Mouse (Mus musculus) kidney, adult 2 months (tissue): Measurements from ENCODE around the gene Pcp4.

Experiments used
- CTCF ChIP-seq: fragments of 200-500 bp; conservative IDR thresholded peaks from 2 replicates; pipeline ENCODE4 v1.5.1; 2011; ENCODE audit warnings: low read depth, mild to moderate bottlenecking, control low read depth, low read length, moderate library complexity, mixed read lengths; ENCODE audit not compliant: insufficient read depth, insufficient read length
- POLR2A ChIP-seq: fragments of 200-500 bp; IDR thresholded peaks from one replicate; pipeline ENCODE4 v1.6.1; 2011; ENCODE audit warnings: low read depth, low read length, control low read depth

DNA sequence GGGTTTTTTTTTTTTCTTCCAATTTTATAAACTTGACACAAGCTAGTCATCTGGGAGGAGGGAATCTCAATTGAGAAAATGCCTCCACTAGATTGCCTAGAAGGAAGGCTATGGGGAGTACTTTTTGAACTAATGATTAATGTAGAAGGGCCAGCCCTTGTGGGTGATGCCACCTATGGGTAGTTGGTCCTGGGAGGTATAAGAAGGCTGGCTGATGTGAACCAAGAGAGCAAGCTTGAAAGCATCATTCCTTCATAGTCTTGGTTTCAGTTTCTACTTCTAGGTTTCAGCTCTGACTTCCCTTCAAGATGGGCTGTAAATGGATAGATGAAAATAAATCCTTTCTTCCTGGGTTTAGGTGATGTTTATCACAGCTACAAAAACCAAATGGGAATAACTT is 13.3 kb upstream of the Pcp4 start:
- TF ChIP-seq CTCF: no peak
- TF ChIP-seq POLR2A: no peak
